Mouse (Mus musculus) brain, embryonic 14.5 days (tissue): ENCODE measurements around the gene Gpr63.

ENCODE experiments used
- CTCF ChIP-seq: fragments of 200-500 bp; IDR thresholded peaks from 2 replicates; pipeline ENCODE4 v1.5.1; 2012; ENCODE audit warnings: inconsistent platforms, mild to moderate bottlenecking, moderate library complexity, borderline replicate concordance; ENCODE audit not compliant: insufficient read depth, insufficient read length; ENCODE audit errors: extremely low read depth
- POLR2A ChIP-seq: fragments of 200-500 bp; IDR thresholded peaks from 2 replicates; pipeline ENCODE4 v1.6.1; 2012; ENCODE audit warnings: mild to moderate bottlenecking, inconsistent platforms, borderline replicate concordance; ENCODE audit not compliant: poor library complexity, insufficient read depth, insufficient read length, severe bottlenecking; ENCODE audit errors: extremely low read depth

DNA sequence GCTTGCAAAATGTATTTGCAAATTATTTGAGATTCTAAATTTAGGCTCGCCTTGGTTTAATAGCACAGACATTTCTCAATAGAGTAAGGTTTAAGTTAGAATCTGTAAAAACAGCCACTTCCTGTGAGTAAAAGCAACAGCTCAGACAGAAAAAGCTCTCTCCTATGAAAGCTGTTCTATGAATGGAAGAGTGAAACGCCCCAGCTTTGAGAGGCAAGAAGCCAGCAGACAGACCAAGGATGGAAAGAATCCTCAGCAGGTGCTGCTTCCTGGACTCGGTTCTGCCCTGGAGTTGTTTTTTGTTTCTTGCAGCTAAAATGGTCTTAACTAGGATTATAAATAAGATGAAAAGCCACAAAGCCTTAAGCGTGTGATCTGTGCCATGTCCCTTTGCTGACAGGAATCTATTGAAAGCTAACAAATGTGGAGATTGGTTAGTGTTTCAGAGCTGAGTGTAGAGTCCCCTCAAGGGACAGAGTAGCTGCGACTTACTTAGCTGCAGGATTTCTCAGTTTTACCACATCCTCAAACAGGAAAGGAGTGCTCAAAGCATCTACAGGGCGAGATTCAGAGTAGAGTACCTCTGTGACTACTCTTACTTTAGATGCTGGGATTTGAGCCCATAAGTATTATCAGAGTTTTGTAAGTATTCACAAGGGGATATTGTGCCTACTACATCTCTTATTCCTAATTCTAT lies 23.3 kb upstream of the Gpr63 start:
- TF ChIP-seq POLR2A (no peak), CTCF (no peak)
